Mouse (Mus musculus) cerebellum, adult 2 months (tissue): ENCODE results near the gene Hmcn2.

Experiments
- CTCF ChIP-seq: fragments of 200-500 bp; IDR thresholded peaks from 2 replicates; pipeline ENCODE4 v1.5.1; 2011; ENCODE audit warnings: low read depth, mild to moderate bottlenecking, control low read depth, low read length, moderate library complexity, borderline replicate concordance; ENCODE audit not compliant: insufficient read depth
- POLR2A ChIP-seq: fragments of 200-500 bp; IDR thresholded peaks from 2 replicates; pipeline ENCODE4 v1.6.1; 2011; ENCODE audit warnings: low read length, control low read depth, borderline replicate concordance; ENCODE audit not compliant: insufficient read depth

DNA sequence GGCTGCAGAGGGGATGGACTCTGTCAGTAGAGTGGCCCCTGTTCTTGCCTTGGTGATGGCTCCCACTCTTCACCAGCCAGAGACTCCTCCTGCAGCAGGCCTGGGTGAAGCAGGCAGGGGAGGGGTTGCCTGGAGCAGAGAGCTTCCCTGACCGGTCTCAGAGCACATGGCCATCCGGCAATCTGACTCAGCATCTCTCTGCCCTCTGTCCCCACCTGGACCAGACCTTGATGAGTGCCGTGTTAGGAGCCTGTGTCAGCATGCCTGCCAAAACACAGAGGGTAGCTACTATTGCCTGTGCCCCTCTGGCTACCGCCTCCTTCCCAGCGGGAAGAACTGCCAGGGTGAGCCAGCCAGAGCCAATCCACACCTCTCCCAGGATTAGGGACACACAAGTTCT, 144.2 kb downstream of the Hmcn2 start:
- TF ChIP-seq CTCF (no peak), POLR2A (no peak)
